Mouse (Mus musculus) adrenal gland, adult (tissue): Measurements from ENCODE around the gene 4930513O06Rik.

Experiments used
- DNase-seq, 2 experiments: peaks; one replicate each; pipeline ENCODE4 v3.0.0; 2022 to 2023; ENCODE audit warnings: low spot score in 1 of 2; ENCODE audit not compliant: inconsistent age in 2 of 2

The 4930513O06Rik gene

DNA sequence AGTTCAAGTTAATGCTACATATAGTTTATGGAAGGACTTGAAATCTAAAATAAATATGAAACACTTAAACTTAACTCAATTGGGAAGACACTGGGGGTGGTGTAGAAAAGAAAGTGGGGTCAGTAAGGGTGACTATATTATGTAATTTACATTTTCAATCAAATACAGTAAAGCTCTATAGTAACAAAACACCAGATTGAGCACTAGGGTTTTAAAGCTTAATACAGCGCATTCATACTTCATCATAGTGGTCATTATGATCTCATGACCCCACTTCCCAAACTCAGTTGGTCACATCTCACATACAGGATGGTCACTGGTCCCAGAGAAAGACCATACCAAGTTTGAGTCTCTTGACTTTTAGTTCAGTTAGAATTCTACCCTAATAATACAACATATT lies at the start of gene 4930513O06Rik:
TSS of gene 4930513O06Rik (plus strand) at position 301 of the 400 bp plus-strand sequence.
- DNase-seq: no peak

- no peak for DNase-seq
These were observed 48.4 kb upstream of the 4930513O06Rik start for GRCm38 (mm10) chrX:139037666-139038065.

DNA sequence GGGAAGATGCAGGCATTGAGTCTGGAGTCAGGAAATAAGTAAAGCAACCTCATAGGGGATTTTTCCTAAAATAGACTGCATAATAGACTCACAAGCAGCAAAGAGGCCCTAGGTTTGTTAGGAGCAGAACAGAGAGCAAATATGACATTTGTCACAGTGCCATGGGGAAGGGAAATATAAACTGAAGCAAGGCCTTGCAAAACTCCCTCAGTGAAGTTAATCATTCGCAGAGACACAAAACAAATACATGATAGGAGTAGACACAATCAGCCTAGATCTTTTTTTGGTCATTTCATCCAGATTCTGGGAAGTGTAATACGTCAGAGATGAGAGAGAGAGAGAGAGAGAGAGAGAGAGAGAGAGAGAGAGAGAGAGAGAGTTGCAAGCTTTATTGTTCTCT lies 46.7 kb upstream of the 4930513O06Rik start:
- DNase-seq: no peak

GRCm38 (mm10) chrX:139041148-139041547 lies 44.9 kb upstream of the 4930513O06Rik start:
- no peak for DNase-seq

- DNase-seq: no peak
These were observed 34.1 kb upstream of the 4930513O06Rik start for GRCm38 (mm10) chrX:139051976-139052375.

- no peak for DNase-seq
These were observed 32.9 kb upstream of the 4930513O06Rik start for GRCm38 (mm10) chrX:139053149-139053548.

- no peak for DNase-seq
These were observed 22.0 kb upstream of the 4930513O06Rik start for GRCm38 (mm10) chrX:139064078-139064477.

GRCm38 (mm10) chrX:139078493-139078892 lies 7.5 kb upstream of the 4930513O06Rik start:
- DNase-seq: no peak

GRCm38 (mm10) chrX:139085077-139085476 lies 966 bp upstream of the 4930513O06Rik start, which contains the start of gene Serpina7:
TSS of gene Serpina7 (minus strand) at chrX:139085236.
- no peak for DNase-seq

- no peak for DNase-seq
These were observed 11.2 kb downstream of the 4930513O06Rik start for GRCm38 (mm10) chrX:139097197-139097596.

DNA sequence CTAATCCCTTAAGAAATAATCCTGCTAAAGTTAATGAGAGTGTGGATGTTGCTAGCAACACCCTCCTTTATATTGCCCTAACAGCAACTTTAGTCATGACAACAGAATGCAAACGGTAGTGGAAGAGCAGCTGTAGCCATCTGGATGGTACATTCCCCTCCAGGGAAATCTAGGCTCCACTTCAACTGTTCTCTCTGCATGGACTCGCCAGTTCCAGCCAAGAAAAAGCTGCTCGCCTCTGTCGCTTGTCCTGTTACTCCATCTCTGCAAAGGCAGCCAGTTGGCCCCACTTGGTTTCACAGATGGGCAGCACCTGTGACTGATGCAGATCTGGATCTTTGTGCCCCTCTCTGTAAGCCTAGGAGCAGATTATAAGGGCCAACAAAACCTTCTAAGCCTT lies 48.0 kb downstream of the 4930513O06Rik start:
- DNase-seq: no peak
